Mouse (Mus musculus): ENCODE results near the gene Cdkn1b. TPM values are rescaled to one million over a fixed set of nuclear protein-coding genes. Genes with fewer than 3 reads are reported as not detected.

The Cdkn1b gene
- polyA plus RNA-seq (2014; fragmentation: Illumina TruSeq; extraction: RNeasy Lipid Tissue Mini Kit (QIAGEN cat#74804); ENCODE audit: low read depth, low replicate concordance), result 32.6 TPM

DNA sequence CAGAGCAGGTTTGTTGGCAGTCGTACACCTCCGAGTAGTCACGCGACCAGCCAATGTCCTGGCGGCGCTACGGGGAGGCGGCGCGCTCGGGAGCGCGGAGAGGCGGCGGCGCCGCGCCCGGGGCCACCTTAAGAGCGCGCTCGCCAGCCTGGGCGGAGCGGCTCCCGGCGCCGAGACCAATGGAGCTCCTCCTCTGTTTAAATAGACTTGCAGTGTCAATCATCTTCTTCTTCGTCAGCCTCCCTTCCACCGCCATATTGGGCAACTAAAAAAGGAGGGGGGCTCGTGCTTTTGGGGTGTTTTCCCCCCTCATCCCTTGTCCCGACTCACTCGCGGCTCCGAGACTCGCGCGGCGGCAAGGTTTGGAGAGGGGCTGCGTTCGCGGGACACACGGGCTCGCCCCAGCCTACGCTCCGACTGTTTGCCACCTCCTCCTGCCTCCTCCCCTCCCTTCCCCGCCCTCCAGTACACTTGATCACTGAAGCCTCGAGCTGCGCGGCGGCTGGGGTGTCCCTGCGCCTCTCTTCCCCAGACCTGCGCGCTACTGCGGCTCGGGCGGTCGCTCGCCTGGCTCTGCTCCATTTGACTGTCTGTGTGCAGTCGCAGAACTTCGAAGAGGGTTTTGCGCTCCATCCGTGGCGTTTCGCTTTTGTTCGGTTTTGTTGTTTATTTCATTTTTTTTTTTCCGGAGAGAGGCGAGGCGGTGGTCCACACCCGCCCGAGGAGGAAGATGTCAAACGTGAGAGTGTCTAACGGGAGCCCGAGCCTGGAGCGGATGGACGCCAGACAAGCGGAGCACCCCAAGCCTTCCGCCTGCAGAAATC is at the start of gene Cdkn1b:
Gene Cdkn1b, plus strand, starts transcription at position 212 of the 824 bp plus-strand sequence.

DNA sequence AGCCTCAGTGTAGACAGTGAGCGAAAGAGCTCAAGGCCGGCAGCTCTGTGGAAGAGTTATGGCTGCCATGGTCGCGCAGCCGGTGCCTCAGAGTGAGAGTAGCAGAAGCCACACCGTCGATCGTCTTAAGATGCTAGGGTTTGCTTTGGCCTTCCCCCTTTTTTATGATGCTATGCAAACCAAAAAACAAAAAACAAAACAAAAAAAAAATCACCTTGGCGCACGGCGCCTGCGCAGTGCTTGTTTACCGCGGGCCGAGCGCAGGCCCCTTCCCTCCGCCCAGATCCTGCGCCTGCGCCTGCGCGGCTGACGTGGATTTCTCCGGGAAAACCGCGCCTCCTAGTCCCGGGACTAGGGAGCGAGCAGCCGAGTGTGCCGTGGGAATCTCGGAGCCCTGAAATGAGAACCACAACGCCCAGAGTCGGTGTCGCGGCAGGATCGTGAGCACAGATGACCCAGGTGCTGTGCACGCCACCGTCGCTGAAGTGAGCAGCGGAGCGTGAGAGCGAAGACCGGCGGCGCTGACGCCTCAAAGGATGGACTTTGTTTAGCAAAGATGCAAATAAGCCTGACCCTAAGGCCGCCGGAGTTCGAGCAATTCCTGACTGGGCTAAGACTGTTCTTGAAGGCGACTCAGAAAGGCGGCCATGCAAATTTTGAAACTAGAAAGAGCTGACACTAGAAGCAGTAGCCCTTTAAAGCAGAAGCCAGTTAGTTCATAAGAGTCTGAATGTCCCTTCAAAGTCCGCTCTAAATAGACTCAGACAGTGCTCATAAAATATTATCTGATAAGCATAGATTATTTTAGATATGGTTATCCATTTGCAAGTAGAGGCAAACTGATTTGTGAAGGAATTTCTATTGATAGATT is 21.9 kb upstream of the Cdkn1b start, which contains the start of gene Gpr19:
Gene Gpr19, minus strand, starts transcription at position 484 of the 871 bp plus-strand sequence.

Other genes starting within 250 kb of the Cdkn1b start
- gene Dusp16, start 127.8 kb upstream of the Cdkn1b start, polyA plus RNA-seq (2014; fragmentation: Illumina TruSeq; extraction: RNeasy Lipid Tissue Mini Kit (QIAGEN cat#74804); ENCODE audit: low read depth, low replicate concordance), result 50.8 TPM
- gene Crebl2, start 90.2 kb upstream of the Cdkn1b start, polyA plus RNA-seq (2014; fragmentation: Illumina TruSeq; extraction: RNeasy Lipid Tissue Mini Kit (QIAGEN cat#74804); ENCODE audit: low read depth, low replicate concordance), result 40.4 TPM
- gene Gpr19, start 21.8 kb upstream of the Cdkn1b start, polyA plus RNA-seq (2014; fragmentation: Illumina TruSeq; extraction: RNeasy Lipid Tissue Mini Kit (QIAGEN cat#74804); ENCODE audit: low read depth, low replicate concordance), result 1.1 TPM
- 1.2 TPM for gene Apold1, start 61.3 kb downstream of the Cdkn1b start, polyA plus RNA-seq (2014; fragmentation: Illumina TruSeq; extraction: RNeasy Lipid Tissue Mini Kit (QIAGEN cat#74804); ENCODE audit: low read depth, low replicate concordance)
- 73.3 TPM for gene Ddx47, start 91.2 kb downstream of the Cdkn1b start, polyA plus RNA-seq (2014; fragmentation: Illumina TruSeq; extraction: RNeasy Lipid Tissue Mini Kit (QIAGEN cat#74804); ENCODE audit: low read depth, low replicate concordance)
- not detected for gene Gprc5a, start 145.2 kb downstream of the Cdkn1b start, polyA plus RNA-seq (2014; fragmentation: Illumina TruSeq; extraction: RNeasy Lipid Tissue Mini Kit (QIAGEN cat#74804); ENCODE audit: low read depth, low replicate concordance)
- not detected for gene Gprc5d, start 197.9 kb downstream of the Cdkn1b start, polyA plus RNA-seq (2014; fragmentation: Illumina TruSeq; extraction: RNeasy Lipid Tissue Mini Kit (QIAGEN cat#74804); ENCODE audit: low read depth, low replicate concordance)

Data from liver, adult 10 weeks (tissue).